Mouse (Mus musculus): ENCODE data around the gene Wars2.

Gene Wars2

GRCm38 (mm10) chr3:99193576-99193975 lies 52.7 kb downstream of the Wars2 start:
- no peak for DNase-seq (ENCODE audit: low spot score)

- DNase-seq (ENCODE audit: low spot score) = no peak
Observed at GRCm38 (mm10) chr3:99203331-99203730, 62.5 kb downstream of the Wars2 start.

- no peak for DNase-seq (ENCODE audit: low spot score)
Observed at GRCm38 (mm10) chr3:99208416-99208815, 67.5 kb downstream of the Wars2 start.

- no peak for DNase-seq (ENCODE audit: low spot score)
Observed at GRCm38 (mm10) chr3:99211105-99211698, 70.3 kb downstream of the Wars2 start.

GRCm38 (mm10) chr3:99227807-99228206 lies 86.9 kb downstream of the Wars2 start:
- no peak for DNase-seq (ENCODE audit: low spot score)

GRCm38 (mm10) chr3:99233393-99234318 lies 92.8 kb downstream of the Wars2 start:
- peak; percentile 32 for DNase-seq (ENCODE audit: low spot score)

GRCm38 (mm10) chr3:99234319-99234869 lies 93.5 kb downstream of the Wars2 start:
- no peak for DNase-seq (ENCODE audit: low spot score)

GRCm38 (mm10) chr3:99235116-99235803 lies 94.4 kb downstream of the Wars2 start:
- no peak for DNase-seq (ENCODE audit: low spot score)

- DNase-seq (ENCODE audit: low spot score) = no peak
Observed at GRCm38 (mm10) chr3:99235804-99236755, 95.2 kb downstream of the Wars2 start.

- DNase-seq (ENCODE audit: low spot score) = no peak
Observed at GRCm38 (mm10) chr3:99238691-99239090, 97.8 kb downstream of the Wars2 start.

- DNase-seq (ENCODE audit: low spot score) = no peak
Observed at GRCm38 (mm10) chr3:99239301-99240045, 98.6 kb downstream of the Wars2 start.

GRCm38 (mm10) chr3:99240213-99240720 lies 99.4 kb downstream of the Wars2 start, which contains the start of gene Tbx15:
Gene Tbx15 (plus strand): TSS chr3:99240381.
- DNase-seq (ENCODE audit: low spot score) = no peak

- DNase-seq (ENCODE audit: low spot score) = no peak
Observed at GRCm38 (mm10) chr3:99240811-99241738, 100.2 kb downstream of the Wars2 start.

- DNase-seq (ENCODE audit: low spot score) = no peak
Observed at GRCm38 (mm10) chr3:99242481-99242880, 101.6 kb downstream of the Wars2 start.

GRCm38 (mm10) chr3:99245341-99245740 lies 104.5 kb downstream of the Wars2 start:
- DNase-seq (ENCODE audit: low spot score) = peak; percentile 23

- DNase-seq (ENCODE audit: low spot score) = no peak
Observed at GRCm38 (mm10) chr3:99246629-99247028, 105.8 kb downstream of the Wars2 start.

- DNase-seq (ENCODE audit: low spot score) = no peak
Observed at GRCm38 (mm10) chr3:99247586-99247985, 106.7 kb downstream of the Wars2 start.

- no peak for DNase-seq (ENCODE audit: low spot score)
Observed at GRCm38 (mm10) chr3:99247996-99248801, 107.3 kb downstream of the Wars2 start.

Measured in lung, postnatal 25 days (tissue).